Mouse (Mus musculus) liver, adult 2 months (tissue): ENCODE measurements around the gene Hoxa4. TPM values are rescaled to one million over a fixed set of nuclear protein-coding genes. Genes with fewer than 3 reads are reported as not detected.

ENCODE experiments used
- DNase-seq: peaks from one replicate; pipeline ENCODE4 v3.0.0-alpha.2; 2011; ENCODE audit warnings: low read depth, low spot score; ENCODE audit errors: extremely low read depth
- H3K27ac ChIP-seq: fragments of 200-500 bp; replicated peaks from 2 replicates; pipeline ENCODE4 v1.5.1; 2012; ENCODE audit warnings: low read depth, mild to moderate bottlenecking, control low read depth, inconsistent platforms, low read length; ENCODE audit not compliant: insufficient read depth
- H3K27me3 ChIP-seq: fragments of 200-500 bp; 2 replicates; pipeline ENCODE4 v1.6.1; 2012; ENCODE audit warnings: mild to moderate bottlenecking, moderate library complexity, low read length, inconsistent platforms; ENCODE audit not compliant: control insufficient read depth, insufficient read depth
- H3K36me3 ChIP-seq: fragments of 200-500 bp; 2 replicates; pipeline ENCODE4 v1.6.1; 2012; ENCODE audit warnings: low read length, inconsistent platforms; ENCODE audit not compliant: control insufficient read depth, insufficient read depth
- H3K4me1 ChIP-seq: fragments of 200-500 bp; 2 replicates; pipeline ENCODE4 v1.6.1; 2011; ENCODE audit warnings: low read length; ENCODE audit not compliant: control insufficient read depth, insufficient read depth
- H3K4me3 ChIP-seq: fragments of 200-500 bp; 2 replicates; pipeline ENCODE4 v1.5.1; 2011; ENCODE audit warnings: low read depth, mild to moderate bottlenecking, control low read depth, low read length, moderate library complexity; ENCODE audit not compliant: insufficient read depth
- H3K79me2 ChIP-seq: fragments of 200-500 bp; 2 replicates; pipeline ENCODE4 v1.6.1; 2012; ENCODE audit warnings: inconsistent platforms, mild to moderate bottlenecking, low read length, moderate library complexity; ENCODE audit not compliant: control insufficient read depth, insufficient read depth
- H3K9ac ChIP-seq: fragments of 200-500 bp; 2 replicates; pipeline ENCODE4 v1.6.1; 2012; ENCODE audit warnings: low read depth, mild to moderate bottlenecking, control low read depth, inconsistent platforms, low read length
- CTCF ChIP-seq: fragments of 200-500 bp; IDR thresholded peaks from 2 replicates; pipeline ENCODE4 v1.5.1; 2011; ENCODE audit warnings: low read depth, low read length, control low read depth
- POLR2A ChIP-seq: fragments of 200-500 bp; IDR thresholded peaks from 2 replicates; pipeline ENCODE4 v1.6.1; 2011; ENCODE audit warnings: low read length, control low read depth; ENCODE audit not compliant: insufficient read depth; ENCODE audit errors: extremely low read depth
- WGBS: fragments of 180-500 bp; shearing (Covaris S2); methylation state at CpG from one replicate; pipeline ENCODE4 v1.1.7; 2018; 5-methylcytosine and 5-hydroxymethylcytosine counted together
- polyA plus RNA-seq: library from polyadenylated mRNA; depleted of rRNA; stranded (reverse); fragments of >200 nt; gene quantifications from 2 replicates; pipeline ENCODE4 v1.2.3, GENCODE M21; 2012
- total RNA-seq: library from RNA; depleted of rRNA; stranded (reverse); fragments of >200 nt; gene quantifications from 2 replicates; pipeline ENCODE4 v1.2.3, GENCODE M21; 2014

Hoxa4 gene
- total and polyA plus RNA-seq, 2 experiments = 0.23 to 0.28 TPM

- TF ChIP-seq CTCF (no peak), POLR2A (no peak)
- peaks cover 41% of the 10 kb centered on the region for H3K27me3 ChIP-seq
- no peaks in the 10 kb centered on the region for H3K36me3 ChIP-seq
- 8% methylated on average over 69 of the region's 69 CpGs for WGBS
- no peak overlapping the region for H3K9ac ChIP-seq
- no peak for DNase-seq
- no peaks in the 10 kb centered on the region for H3K79me2 ChIP-seq
- no peak overlapping the region for H3K4me3 ChIP-seq
- peaks cover 3% of the 10 kb centered on the region; the same call in 1 of the 2 replicates for H3K4me1 ChIP-seq
- no peak overlapping the region for H3K27ac ChIP-seq
Observed at GRCm38 (mm10) chr6:52225612-52226568, 34.3 kb upstream of the Hoxa4 start.

- 5% methylated on average over 36 of the region's 36 CpGs for whole genome bisulfite sequencing
- no peak overlapping the region for H3K9ac ChIP-seq
- no peak for DNase-seq
- H3K27me3 ChIP-seq = peaks cover 37% of the 10 kb centered on the region
- no peak overlapping the region for H3K27ac ChIP-seq
- H3K4me1 ChIP-seq = peaks cover 3% of the 10 kb centered on the region; the same call in 1 of the 2 replicates
- H3K79me2 ChIP-seq = no peaks in the 10 kb centered on the region
- no peaks in the 10 kb centered on the region for H3K36me3 ChIP-seq
- no peak for TF ChIP-seq CTCF
- H3K4me3 ChIP-seq = no peak overlapping the region
Observed at GRCm38 (mm10) chr6:52224895-52225611, 33.5 kb upstream of the Hoxa4 start.

DNA sequence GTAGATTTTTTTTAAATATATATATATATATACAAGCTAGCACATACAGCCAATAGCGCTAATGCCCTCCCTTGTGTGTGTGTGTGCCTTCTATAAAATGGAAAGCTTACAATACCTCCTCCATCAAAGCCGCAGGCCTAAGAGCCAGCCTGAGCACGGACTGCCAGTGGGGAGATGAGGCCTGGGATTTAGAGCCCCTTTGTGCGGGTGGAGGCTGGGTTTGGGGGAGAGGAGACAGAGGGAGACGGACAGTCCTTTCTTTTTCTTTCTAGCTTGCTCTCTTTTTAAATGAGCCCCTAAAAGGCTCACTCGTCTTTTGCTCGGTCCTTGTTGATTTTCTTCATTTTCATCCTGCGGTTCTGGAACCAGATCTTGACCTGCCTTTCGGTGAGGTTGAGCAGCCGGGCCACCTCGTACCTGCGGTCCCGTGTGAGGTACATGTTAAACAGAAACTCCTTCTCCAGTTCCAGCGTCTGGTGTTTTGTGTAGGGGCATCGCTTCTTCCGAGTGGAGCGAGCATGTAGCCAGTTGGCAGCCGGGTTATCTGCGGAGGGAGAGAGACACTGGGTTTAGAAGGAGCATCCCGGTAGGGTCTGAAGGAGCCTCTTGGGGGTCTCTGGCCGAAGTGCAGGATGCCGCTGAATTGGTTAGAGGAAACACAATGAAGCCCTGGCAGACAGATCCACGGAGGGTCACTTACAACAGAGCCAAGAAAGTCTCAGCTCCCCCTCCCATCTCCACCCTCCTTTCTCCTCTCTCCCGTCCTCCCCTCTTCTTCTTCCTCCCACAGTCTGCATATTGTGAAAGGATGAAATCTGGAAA lies 32.6 kb upstream of the Hoxa4 start:
- Histone ChIP-seq H3K27ac (no peak overlapping the region), H3K4me3 (no peak overlapping the region), H3K9ac (no peak overlapping the region), H3K4me1 (peaks cover 3% of the 10 kb centered on the region; the same call in 1 of the 2 replicates), H3K79me2 (no peaks in the 10 kb centered on the region), H3K36me3 (no peaks in the 10 kb centered on the region), H3K27me3 (peaks cover 32% of the 10 kb centered on the region)
- 9% methylated on average over 24 of the region's 24 CpGs for WGBS
- no peak for TF ChIP-seq POLR2A
- no peak for TF ChIP-seq CTCF
- no peak for DNase-seq

DNA sequence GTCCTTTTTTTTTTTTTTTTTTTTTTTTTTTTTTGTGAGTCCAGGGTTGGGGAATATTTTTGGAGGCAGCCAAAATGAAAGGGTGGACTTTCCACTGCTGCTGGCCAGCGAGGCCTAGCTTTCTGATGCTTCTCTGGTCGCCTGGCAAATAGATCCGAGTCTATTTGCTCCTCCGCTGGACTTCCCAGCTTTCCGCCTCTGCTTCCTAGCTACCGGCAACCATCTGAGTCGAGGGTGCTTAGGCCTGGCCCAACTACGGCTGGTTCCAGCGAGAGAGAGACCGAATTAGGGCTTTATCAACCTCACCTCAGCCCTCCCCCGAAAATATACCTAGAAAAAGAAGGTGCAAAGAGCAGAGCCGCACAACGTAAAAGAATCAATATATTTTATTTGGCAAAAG lies 31.2 kb upstream of the Hoxa4 start:
- no peak overlapping the region for H3K27ac ChIP-seq
- no peak overlapping the region for H3K9ac ChIP-seq
- no peak for DNase-seq
- TF ChIP-seq POLR2A = no peak
- TF ChIP-seq CTCF = no peak
- 34% methylated on average over 13 of the region's 13 CpGs for WGBS
- H3K36me3 ChIP-seq = no peaks in the 10 kb centered on the region
- H3K4me1 ChIP-seq = peaks cover 3% of the 10 kb centered on the region; the same call in 1 of the 2 replicates
- no peaks in the 10 kb centered on the region for H3K79me2 ChIP-seq
- H3K27me3 ChIP-seq = peaks cover 34% of the 10 kb centered on the region
- H3K4me3 ChIP-seq = no peak overlapping the region

GRCm38 (mm10) chr6:52221993-52222685 lies 30.6 kb upstream of the Hoxa4 start:
- Histone ChIP-seq H3K4me1 (peaks cover 3% of the 10 kb centered on the region; the same call in 1 of the 2 replicates), H3K27me3 (peaks cover 39% of the 10 kb centered on the region), H3K4me3 (no peak overlapping the region), H3K79me2 (no peaks in the 10 kb centered on the region), H3K9ac (no peak overlapping the region), H3K36me3 (no peaks in the 10 kb centered on the region), H3K27ac (no peak overlapping the region)
- DNase-seq = no peak
- 24% methylated on average over 21 of the region's 21 CpGs for WGBS
- no peak for TF ChIP-seq CTCF
